Mouse (Mus musculus) ES-E14 (cell line): ENCODE results near the gene Tmem144. TPM values are rescaled to one million over a fixed set of nuclear protein-coding genes. Genes with fewer than 3 reads are reported as not detected.

Experiments
- DNase-seq: peaks from one replicate; pipeline ENCODE4 v3.0.0-alpha.2; 2013; ENCODE audit warnings: low read depth, low spot score
- H3K27ac ChIP-seq: 2 replicates; pipeline ENCODE4 v1.5.1; 2012; ENCODE audit warnings: low read depth, mild to moderate bottlenecking, low read length, moderate library complexity, mixed read lengths; ENCODE audit not compliant: poor library complexity, insufficient read depth, severe bottlenecking
- H3K36me3 ChIP-seq: 2 replicates; pipeline ENCODE4 v1.6.1; 2012; ENCODE audit warnings: mild to moderate bottlenecking, low read length, moderate library complexity, mixed read lengths; ENCODE audit not compliant: control insufficient read depth, poor library complexity, insufficient read depth, severe bottlenecking
- H3K4me1 ChIP-seq, 2 experiments: fragments of 150-350 bp in 1 of 2; sonication (generic) in 1 of 2; 2 replicates each; pipeline ENCODE4 v1.6.1; 2012; ENCODE audit warnings: low read length in 2 of 2, mild to moderate bottlenecking in 1 of 2, mixed read lengths in 1 of 2; ENCODE audit not compliant: control insufficient read depth in 2 of 2, insufficient read depth in 2 of 2, poor library complexity in 1 of 2
- H3K4me3 ChIP-seq, 2 experiments: fragments of 150-350 bp in 1 of 2; sonication (generic) in 1 of 2; 2 replicates each; pipeline ENCODE4 v1.5.1; 2012; ENCODE audit warnings: low read length in 2 of 2, low read depth in 1 of 2, mild to moderate bottlenecking in 1 of 2, mixed read lengths in 1 of 2; ENCODE audit not compliant: insufficient read depth in 1 of 2, poor library complexity in 1 of 2, severe bottlenecking in 1 of 2
- H3K9ac ChIP-seq: 2 replicates; pipeline ENCODE4 v1.6.1; 2012; ENCODE audit warnings: low read depth, mild to moderate bottlenecking, low read length, mixed read lengths; ENCODE audit not compliant: poor library complexity, insufficient read depth, severe bottlenecking
- H3K9me3 ChIP-seq: fragments of 150-350 bp; sonication (generic); 2 replicates; pipeline ENCODE4 v1.6.1; 2012; ENCODE audit warnings: low read depth, mild to moderate bottlenecking, low read length; ENCODE audit not compliant: control insufficient read depth, insufficient read depth
- CHD2 ChIP-seq: IDR thresholded peaks from 2 replicates; pipeline ENCODE4 v1.6.1; 2014; ENCODE audit warnings: mild to moderate bottlenecking, low read depth, low read length, inconsistent platforms
- HCFC1 ChIP-seq: IDR thresholded peaks from 2 replicates; pipeline ENCODE4 v1.6.1; 2012; ENCODE audit warnings: low read length, inconsistent platforms, borderline replicate concordance; ENCODE audit not compliant: insufficient read depth
- MAFK ChIP-seq: IDR thresholded peaks from 2 replicates; pipeline ENCODE4 v1.6.1; 2014; ENCODE audit warnings: mild to moderate bottlenecking, low read depth, low read length, inconsistent platforms; ENCODE audit not compliant: insufficient read depth
- ZC3H11A ChIP-seq: IDR thresholded peaks from 2 replicates; pipeline ENCODE4 v1.6.1; 2012; ENCODE audit warnings: low read depth, mild to moderate bottlenecking, inconsistent platforms, low read length, borderline replicate concordance
- ZNF384 ChIP-seq: IDR thresholded peaks from 2 replicates; pipeline ENCODE4 v1.6.1; 2012; ENCODE audit warnings: low read depth, low read length, inconsistent platforms
- in situ Hi-C, 2 experiments: fragments of 600-800 bp; cut with MboI; formaldehyde crosslinking; loops; one replicate each; pipeline ENCODE4 v1.15.1; 2025; ENCODE audit warnings: low sequenced_read_pairs in 2 of 2, inconsistent platforms in 1 of 2; ENCODE audit not compliant: unreplicated experiment in 2 of 2
- total RNA-seq: library from RNA; depleted of rRNA; stranded (reverse); fragments of 300-350 nt; gene quantifications from 2 replicates; pipeline ENCODE4 v1.2.3, GENCODE M21; 2012

Tmem144 gene
- total RNA-seq, 1 experiment, result 5.4 TPM

GRCm38 (mm10) chr3:79898514-79898913 is 45.9 kb upstream of the Tmem144 start:
- Histone ChIP-seq H3K4me1 (no peaks in the 10 kb centered on the region), H3K4me3 (no peak overlapping the region), H3K9me3 (no peaks in the 10 kb centered on the region), H3K27ac (no peak overlapping the region), H3K9ac (no peak overlapping the region), H3K36me3 (no peaks in the 10 kb centered on the region)
- no peak for DNase-seq
- in situ Hi-C loops, result loop anchor here in 1 of 2 experiments (25.0 kb wide), 1 partner anchor 164 kb away; no protein-coding TSS in a partner anchor
- TF ChIP-seq ZC3H11A (no peak), ZNF384 (no peak), HCFC1 (no peak), MAFK (no peak), CHD2 (no peak)

GRCm38 (mm10) chr3:79897534-79898370 is 45.2 kb upstream of the Tmem144 start:
- no peaks in the 10 kb centered on the region for H3K36me3 ChIP-seq
- H3K4me3 ChIP-seq, result no peak overlapping the region
- no peaks in the 10 kb centered on the region for H3K9me3 ChIP-seq
- in situ Hi-C loops, result loop anchor here in 1 of 2 experiments (25.0 kb wide), 1 partner anchor 165 kb away; no protein-coding TSS in a partner anchor
- H3K27ac ChIP-seq, result no peak overlapping the region
- DNase-seq, result no peak
- no peak for TF ChIP-seq CHD2
- no peak for TF ChIP-seq ZC3H11A
- no peak for TF ChIP-seq HCFC1
- no peak for TF ChIP-seq MAFK
- TF ChIP-seq ZNF384, result no peak
- H3K4me1 ChIP-seq, result no peaks in the 10 kb centered on the region
- H3K9ac ChIP-seq, result no peak overlapping the region

GRCm38 (mm10) chr3:79887966-79888365 is 35.4 kb upstream of the Tmem144 start:
- H3K27ac ChIP-seq, result no peak overlapping the region
- peaks cover 3 to 4% of the 10 kb centered on the region in 2 experiments; a peak in 1 of 4 replicates for H3K4me1 ChIP-seq
- no peak overlapping the region for H3K9ac ChIP-seq
- no peak for TF ChIP-seq HCFC1
- no peak for TF ChIP-seq CHD2
- no peak for TF ChIP-seq MAFK
- TF ChIP-seq ZC3H11A, result no peak
- TF ChIP-seq ZNF384, result no peak
- in situ Hi-C loops, result loop anchor here in 1 of 2 experiments (25.0 kb wide), 1 partner anchor 174 kb away; no protein-coding TSS in a partner anchor
- H3K9me3 ChIP-seq, result no peaks in the 10 kb centered on the region
- no peak overlapping the region for H3K4me3 ChIP-seq
- no peaks in the 10 kb centered on the region for H3K36me3 ChIP-seq
- DNase-seq, result no peak

- Histone ChIP-seq H3K9me3 (no peaks in the 10 kb centered on the region), H3K36me3 (no peaks in the 10 kb centered on the region), H3K4me3 (no peak overlapping the region), H3K27ac (no peak overlapping the region), H3K4me1 (peaks cover 3 to 4% of the 10 kb centered on the region in 2 experiments; a peak in 1 of 4 replicates), H3K9ac (no peak overlapping the region)
- in situ Hi-C loops, result loop anchor here in 1 of 2 experiments (25.0 kb wide), 1 partner anchor 175 kb away; no protein-coding TSS in a partner anchor
- TF ChIP-seq ZNF384, result no peak
- TF ChIP-seq ZC3H11A, result no peak
- no peak for TF ChIP-seq HCFC1
- TF ChIP-seq CHD2, result no peak
- no peak for TF ChIP-seq MAFK
- no peak for DNase-seq
Measured at GRCm38 (mm10) chr3:79887161-79887855, 34.7 kb upstream of the Tmem144 start.
